Mouse (Mus musculus) urinary bladder, postnatal 25 days (tissue): ENCODE results near the gene Med4.
"Not testable (repeated sequence)": the region's sequence is repeated elsewhere in the genome, so short reads cannot be mapped to it uniquely, and the experiment has no call there.

Experiments
- DNase-seq: peaks from one replicate; pipeline ENCODE4 v3.0.0; 2022; ENCODE audit warnings: low spot score

The Med4 gene

DNA sequence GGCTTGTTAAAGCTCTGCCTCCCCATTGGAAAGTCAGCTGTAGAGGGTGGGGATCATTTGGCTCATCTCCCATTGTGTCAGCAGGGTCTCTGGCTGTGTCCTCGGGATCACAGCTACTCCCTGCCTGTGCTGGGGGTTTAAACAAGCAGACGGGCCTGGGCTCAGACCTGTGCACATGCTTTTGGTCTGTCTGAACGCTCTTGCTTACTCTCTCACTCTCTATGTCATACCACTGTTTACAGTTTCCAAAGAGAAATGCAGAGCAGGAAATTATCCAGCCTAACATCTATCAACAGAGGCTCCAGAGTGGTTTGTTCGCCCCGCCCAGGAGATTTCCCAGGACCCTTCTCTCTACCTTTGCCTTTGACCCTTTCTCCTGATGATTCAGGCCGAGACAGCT is 8.1 kb upstream of the Med4 start:
- DNase-seq: no peak

DNA sequence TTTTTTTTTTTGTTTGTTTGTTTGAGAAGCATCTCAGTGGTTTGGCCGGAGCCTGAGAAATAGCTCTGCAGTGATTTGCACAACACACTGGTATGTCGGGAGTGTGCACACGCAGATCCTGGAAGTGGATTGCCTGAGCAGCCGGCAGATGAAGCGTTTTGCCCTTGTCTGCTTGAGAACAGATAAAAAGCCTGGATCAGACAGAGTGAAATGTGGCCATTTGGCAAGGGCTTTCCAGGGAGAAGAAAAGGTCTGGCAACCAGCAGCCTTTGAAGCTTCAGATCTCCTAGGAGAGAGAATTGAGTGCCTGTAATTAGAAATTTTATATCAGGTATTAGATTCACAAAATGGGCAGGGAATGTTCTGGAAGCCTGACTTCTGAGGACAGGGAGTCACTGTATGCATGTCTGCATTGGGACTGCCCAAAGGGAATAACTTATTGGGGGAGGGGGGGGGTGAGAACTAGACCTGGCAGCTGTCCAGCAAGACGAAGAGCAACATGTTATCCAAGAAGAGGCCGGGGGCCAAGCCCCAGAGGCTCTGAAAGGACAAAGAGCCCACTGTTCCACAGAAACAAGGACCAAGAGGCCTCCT is 7.1 kb upstream of the Med4 start:
- no peak for DNase-seq

DNA sequence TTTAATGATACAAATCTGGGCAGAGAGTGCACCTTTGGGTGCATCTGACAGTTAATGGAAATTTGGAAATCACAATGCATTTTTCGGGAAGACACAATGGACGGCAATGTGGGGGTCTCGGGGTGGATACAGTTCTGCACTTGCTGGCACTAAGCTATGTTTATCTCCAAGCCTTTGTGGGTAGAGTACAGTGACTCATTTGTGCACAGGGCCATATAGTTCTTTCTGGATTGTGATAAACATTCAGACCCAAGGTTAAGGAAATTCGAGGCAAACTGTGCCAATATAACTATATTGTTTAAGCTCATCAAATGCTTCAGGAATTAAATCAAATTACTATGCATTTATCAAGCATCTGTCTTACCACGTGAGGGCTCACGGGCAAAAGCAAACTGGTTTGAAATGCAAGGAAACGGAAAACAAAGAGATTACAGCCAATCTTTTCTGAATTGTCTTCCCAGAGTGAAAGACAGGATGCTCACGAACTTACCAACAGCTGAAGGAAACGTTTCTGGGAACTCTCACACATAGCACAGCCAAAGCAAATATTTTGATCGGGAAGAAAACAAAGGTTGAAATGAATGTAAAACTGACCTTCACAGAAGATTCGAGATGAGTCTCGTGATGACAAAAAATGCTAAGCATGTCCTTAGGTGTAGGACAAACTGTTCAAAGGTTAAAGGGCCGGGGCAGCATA is 6.4 kb upstream of the Med4 start:
- no peak for DNase-seq

DNA sequence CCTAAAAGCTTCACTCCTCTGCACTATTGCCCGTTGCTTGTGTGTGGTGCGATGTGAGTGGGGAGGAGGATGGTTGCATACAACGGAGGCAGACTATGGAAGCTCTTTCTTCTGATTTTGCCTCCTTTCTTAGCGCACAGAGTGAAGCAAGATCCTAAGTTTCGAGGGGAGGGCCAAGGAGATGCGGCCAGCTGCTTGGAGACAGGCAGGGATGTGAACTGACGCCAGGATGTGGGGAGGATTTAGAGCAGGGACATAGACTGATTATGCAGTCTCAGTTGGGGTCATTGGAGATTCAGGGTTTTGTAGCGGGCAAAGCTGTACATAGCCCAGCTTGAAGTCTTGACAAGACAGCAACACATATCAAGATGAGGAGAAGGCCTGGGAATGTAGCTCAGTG is 3.5 kb upstream of the Med4 start:
- no peak for DNase-seq

DNA sequence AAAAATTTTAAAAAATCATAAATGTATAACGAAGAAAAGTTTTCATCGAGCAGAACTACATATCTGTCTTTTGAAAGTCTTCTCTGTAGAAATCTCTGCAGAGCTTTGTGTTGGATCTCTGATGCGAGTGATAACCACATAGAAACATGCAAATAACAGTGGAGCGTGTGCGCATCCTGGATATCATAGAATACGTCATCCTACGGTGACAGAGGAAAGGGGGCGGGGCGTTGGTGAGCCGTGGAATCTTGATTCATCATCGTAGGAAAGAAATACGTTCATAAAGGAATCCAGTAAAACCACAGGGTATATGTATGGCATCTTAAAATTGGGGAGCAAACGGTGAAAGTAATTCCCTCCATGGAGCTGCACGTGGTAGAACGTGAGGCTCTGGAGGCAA is 2.6 kb upstream of the Med4 start:
- no peak for DNase-seq

DNA sequence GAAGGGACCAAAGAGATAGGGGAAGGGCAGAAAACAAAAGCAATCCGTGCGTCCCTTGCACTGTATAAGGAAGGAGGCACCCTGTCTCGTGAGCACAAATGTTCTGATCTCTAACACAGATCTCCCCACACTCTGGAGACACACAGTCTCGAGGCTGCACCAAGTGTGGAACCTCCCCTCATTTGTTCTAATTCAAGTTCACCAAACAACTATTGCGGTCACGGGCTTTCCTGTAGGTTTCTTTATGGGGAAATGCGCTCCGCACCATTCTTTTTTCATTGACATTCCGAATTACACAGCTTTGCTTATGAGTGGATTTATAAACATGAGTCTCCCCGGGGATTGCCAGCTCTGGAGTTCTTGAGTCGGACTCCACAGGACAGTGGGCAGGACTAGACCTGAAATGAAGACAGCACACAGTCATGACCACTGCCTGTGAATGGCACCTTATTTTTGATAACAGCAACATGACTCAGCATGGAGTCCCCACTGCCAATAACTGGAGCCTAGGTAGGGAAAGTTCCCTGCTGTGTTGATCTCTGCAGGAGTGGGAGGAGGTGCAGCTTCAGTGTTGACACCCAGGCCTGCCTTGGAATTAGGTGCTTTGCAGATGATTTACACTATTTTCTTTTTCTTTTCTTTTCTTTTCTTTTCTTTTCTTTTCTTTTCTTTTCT is 2.0 kb upstream of the Med4 start:
- no peak for DNase-seq

DNA sequence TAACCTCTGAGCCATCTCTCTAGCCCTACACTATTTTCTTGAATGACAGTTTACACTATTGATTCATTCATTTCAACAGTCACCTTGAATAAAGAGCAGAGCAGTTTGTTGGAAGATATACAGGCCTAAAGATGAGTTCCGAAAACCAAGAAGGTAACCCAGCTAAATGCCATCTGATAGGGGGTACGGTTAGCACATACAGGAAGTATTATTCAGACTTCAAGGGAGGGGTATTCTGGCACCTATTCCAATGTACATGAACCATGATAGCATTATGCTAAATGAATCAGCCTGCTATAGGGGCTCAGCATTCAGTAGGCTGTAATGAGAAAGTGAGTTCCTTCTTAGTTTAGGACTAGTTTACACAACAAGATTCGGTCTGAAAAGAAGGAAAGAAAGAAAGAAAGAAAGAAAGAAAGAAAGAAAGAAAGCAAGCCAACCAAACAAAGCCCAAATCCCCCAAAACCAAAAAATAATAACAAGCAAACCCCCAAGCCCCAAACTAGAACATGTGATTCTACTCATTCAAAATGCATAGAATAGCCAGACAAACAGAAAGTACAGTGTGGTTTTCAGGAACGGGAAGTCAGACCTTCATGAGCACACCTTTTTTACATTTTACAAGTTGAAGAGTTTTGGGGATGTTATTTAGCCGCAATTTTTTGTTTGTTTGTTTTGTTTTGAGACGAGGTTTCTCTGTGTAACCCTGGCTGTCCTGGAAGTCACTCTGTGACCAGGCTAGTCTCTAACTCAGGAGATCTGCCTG is 1.0 kb upstream of the Med4 start:
- no peak for DNase-seq

DNA sequence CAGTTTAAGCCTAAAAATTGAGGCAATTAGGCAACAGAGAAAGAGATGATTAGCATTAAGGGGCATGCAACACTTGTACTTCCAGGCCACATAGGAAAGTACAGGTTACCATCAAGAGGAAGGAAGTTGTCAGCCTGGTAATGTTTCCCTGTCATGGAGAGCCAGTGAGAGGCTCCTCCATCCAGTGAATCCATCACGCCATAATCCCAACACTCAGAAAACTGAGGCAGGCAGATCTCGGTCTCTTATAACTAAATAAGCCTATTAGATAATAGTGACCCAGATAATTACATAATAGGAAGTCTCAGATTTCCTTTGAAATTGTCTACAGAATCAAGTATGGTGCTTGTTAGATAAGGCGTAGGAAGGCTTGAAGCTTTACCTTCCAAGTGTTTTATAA is 14.3 kb downstream of the Med4 start:
- no peak for DNase-seq

DNA sequence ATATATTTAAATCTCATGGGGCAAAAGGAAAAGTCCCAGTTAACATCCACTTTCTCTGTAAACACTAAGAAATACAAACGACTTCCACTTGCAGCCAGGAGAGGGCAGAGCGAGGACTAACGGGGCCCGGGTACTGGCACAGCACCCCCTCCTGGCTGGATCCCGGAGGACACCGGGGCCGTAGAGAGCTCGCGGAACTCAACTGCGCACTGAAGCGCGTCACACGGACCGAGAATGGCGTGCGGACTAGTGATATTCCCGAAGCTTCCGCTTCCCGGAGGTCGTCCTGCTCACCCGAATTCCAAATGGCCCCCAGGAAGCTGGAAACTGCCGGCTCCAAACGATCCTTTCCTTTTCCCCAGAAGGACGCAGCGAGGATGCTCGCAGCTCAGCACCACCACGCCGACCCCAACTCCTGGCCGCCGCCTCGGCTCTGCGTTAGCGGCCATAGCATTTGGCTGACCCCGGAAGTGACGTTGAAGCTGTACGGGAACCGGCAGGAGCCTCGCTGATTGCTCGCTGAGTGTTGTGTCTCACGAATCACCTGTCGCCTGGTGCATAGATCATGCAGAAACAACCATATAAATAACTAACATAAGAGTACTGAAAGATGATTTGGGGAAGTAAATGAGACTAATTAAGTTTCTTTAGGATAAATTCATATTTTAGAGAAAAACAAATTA is 15.1 kb downstream of the Med4 start, which contains the start of gene Sucla2:
Gene Sucla2 (plus strand): TSS at position 554 of the 683 bp plus-strand sequence.
- DNase-seq: peak; percentile 94

DNA sequence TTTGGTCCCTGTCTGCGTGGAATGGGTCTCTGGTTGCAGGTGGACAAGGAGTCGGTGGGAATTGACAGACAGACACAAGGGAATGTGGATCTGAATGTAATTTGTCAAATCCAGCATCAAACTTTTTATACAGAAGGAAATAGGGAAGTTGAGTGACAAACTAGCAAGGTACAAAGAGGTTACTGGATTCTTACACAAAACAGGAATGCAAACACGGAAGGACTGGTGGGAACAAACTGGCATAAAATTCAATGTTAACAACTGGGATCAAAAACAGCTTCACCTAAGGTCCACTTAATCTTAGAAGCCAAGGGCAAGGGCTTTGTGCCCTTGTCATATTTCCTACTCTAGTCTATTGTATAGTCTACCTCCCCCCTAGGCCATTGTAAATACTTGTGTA is 18.8 kb downstream of the Med4 start:
- DNase-seq: not testable (repeated sequence)

DNA sequence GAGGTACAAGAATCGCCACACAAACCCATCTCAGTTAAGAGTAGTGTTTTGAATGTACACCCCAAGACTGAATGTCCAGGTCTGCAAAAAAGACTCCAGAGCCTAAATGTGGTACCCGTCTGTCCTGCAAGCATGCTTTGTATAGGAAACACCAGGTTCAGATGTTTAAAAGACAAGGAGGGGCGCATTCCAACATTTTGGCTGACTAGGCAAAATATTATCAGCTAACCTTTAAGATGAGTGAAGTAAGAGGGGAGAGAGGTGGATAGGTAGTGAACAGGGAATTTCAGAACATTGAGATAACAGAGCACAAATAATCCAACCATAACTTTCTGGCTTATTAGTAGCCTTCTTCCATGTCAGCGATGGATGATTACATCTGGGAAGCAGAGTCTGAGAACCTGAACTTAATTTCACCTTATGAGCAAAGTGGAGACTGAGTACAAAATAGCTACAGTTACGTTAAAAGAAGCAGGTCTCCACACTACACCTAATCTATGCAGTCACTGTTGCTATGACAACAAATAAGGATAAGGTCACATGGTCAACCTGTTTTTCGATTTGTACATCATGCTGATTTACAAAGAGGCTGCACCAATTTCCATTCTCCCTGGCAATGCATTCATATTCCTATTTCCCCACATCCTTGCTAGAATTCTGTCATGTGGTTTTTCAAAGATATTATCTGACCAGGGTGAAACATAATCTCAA is 24.1 kb downstream of the Med4 start:
- no peak for DNase-seq

DNA sequence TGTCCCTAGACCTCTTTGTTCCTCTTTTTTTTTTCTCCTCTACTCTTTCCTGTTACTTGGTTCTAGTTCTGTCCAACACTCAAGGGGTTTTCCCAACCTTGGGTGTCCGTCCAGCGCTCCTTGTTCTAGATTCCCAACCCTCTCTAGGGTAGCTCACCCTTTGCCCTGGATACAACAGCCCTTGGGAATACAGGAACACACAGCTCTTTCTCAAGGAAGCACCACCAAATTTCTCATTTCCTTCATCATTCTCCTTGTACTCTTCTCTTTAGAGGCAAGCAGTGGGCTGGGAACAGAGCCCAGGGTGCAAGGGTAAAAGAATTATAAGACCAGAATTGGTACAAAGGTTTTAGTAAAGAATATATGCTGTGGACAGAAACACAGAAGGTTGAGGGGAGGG is 25.8 kb downstream of the Med4 start:
- DNase-seq: no peak

DNA sequence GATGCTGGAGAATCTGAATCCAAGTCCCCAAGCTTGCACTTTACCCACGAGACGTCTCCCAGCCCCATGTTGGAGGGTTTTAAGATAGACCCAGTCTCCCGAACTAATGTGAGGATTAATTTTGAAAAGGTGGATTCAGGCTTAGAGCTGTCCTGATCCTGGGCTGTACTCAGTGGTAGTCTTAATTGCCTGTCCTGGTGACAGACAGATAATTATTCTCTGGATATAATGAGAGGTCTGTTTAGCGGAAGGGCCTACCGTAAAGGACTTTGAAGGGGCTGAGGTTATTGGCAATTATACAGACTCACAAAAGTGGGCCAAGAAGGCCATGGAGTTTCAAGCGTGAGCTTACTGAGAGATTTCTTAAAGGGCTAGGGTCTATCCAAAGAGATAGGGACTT is 34.0 kb downstream of the Med4 start:
- no peak for DNase-seq

DNA sequence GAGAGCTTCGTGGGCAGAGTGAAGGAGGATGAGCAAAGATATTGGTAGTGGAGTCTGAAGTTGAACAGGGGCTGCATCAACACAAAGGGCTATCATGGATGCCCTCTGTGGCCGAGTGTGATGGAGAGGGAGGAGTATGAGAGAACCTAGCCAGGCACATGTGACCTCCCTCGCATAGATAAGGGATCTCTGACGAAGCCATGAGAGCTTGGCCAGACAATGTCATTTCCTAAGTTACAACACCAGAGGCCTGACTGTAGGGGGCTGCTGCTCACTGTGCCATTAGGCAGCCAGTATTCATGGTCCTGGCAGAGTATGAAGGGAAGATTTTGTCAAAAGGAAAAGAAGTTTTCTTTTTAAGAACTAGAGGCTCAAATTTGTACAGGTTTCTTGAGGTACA is 37.2 kb downstream of the Med4 start:
- DNase-seq: no peak

DNA sequence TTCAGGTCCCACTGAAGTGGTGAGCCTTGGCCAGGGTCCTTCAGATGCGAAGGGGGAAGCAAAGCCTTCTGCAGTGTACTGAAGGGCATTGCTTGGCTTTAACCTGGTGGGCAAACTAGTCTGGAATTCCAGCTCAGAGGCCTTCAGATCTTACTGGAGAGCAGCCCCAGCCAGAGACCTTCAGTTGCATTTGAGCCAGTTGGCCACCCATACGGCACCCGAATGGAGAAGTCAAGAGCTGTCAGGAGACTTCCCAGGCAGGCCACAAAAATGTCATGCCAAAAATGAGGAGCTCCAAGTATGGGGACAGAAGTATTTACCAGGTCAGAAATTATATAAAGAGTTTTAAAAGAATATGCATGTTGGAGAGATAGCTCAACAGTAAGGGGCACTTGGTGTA is 38.2 kb downstream of the Med4 start, which contains the start of gene Nudt15:
Gene Nudt15 (minus strand): TSS at position 192 of the 400 bp plus-strand sequence.
- no peak for DNase-seq

DNA sequence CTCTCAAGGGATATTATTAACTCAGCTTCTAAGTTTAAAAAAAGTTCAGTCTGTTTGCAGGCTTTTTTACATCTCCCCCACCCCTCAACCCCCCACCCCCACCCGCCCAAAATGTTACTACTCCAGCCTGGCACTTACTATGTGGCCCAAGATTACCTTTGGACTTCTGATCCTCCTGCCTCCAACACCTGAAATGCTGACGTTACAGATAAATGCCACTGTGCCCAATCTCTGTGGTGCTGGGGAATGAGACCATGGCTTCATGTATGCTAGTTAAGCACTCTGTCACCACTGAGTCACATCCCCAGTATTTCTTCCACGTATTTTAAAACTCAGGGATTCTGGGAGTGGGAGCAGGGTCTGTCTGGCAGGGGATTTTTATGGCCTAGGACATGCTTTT is 40.5 kb downstream of the Med4 start:
- DNase-seq: no peak

DNA sequence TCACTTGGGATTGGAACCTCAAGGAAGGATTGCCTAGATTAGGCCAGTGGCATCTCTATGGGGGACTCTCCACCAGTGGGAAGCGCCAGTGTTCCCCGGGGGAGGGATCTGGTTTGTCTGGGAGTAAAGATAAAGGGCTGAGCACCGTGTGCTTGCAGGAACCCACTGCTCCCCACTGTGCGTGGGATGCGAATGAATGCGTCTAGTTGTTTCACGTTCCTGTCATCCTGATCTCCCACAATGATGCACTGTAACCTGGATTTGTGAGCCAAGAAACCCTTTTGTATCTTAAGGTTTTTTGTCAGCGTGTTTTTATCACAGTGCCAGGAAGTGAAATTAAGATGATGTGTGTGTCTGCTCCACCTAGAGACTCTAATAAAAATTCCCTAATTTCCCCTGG is 40.9 kb downstream of the Med4 start:
- no peak for DNase-seq

DNA sequence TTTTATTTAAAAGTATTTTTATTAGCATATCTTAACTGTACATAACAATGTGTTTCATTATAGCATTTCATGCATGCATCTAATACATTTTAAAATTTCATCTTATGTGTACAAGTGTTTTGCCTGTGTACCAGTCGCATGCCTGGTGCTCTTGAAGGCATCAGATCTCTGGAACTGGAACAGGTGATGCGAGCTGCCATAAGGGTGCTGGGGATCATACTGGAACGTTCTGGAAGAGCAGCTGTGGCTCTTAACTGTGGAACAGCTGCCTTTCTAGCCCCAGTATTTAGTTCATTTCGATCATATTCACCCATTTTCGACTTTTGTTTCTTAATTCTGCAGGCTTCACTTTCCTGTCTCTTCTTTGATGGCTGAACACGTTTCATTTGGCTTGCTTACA is 41.3 kb downstream of the Med4 start:
- DNase-seq: no peak

DNA sequence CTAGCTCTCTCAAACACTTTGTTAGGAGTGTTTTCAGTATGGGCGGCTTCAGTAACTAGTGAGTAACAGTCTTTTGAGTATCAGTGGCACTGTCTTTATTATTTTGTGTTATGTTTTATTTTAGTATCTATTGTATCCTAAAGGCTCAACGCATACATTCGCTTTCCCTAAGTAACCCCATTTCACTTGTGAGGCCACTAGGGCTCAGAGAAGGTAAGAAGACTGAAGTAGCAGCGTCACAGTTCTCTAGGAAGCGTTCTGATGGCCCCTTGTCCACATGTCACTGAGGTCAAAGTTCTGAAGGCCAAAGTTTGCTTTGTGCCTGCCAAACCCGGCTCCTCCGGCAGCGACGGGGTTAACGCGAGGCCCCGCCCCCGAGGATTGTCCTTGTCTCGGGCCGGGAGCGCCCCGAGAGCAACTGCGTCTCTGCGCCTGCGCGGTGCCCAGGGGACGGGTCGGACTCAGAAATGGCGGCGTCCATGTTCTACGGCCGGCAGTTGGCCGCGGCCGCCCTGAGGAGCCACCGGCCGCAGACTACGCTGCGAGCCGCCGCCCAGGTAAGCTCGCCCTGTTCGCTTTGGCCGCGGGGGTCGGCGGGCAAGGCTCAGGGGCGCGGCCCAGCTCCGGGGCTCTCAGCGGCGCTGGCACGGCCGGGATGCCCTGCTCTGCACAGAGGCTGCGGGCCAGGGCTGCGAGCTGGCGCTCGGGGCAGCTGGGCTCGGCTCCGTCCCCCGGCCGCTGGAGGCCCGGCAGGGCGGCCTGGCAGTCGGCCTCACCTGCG is 42.7 kb downstream of the Med4 start:
- DNase-seq: peak; percentile 99

DNA sequence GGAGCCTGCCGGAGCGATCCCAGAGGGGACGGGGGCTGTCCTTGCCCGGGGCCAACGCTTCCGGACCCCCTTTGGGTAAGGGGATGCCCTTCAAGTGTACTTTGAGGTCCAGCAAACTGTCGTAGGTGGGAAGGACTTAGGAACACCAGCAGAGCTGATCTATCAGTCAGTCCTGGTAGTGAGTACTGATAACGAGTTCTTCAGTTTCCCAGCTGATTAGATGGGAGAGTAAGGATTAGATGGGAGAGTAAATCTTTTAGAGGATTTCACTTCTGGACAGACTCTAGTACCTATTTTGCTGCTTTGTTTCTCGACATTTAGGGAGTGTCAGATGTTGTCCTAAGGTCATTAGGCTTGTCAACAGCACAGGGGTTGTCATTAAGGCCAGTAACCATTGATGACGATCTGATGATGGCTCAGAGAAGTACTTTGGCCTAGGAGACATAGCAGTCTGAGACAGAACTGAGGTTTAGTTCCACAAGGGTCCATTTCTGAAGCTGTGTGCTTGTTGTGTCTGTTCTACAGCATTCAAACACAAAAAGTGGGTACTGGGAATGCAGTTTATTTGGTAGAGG is 43.4 kb downstream of the Med4 start:
- DNase-seq: no peak
